Mouse (Mus musculus) forebrain, embryonic 16.5 days (tissue): Measurements from ENCODE around the gene Gm37240. TPM values are rescaled to one million over a fixed set of nuclear protein-coding genes. Genes with fewer than 3 reads are reported as not detected.
A peak's percentile ranks its signal among the peaks of the same experiment; 100 is the strongest.

Experiments used
- ATAC-seq: fragments of 200-750 bp; cut with Nextera tagmentation; 2 replicates; pipeline ENCODE4 v1.8.0; 2017; ENCODE audit warnings: mild to moderate bottlenecking, moderate library complexity
- H3K27ac ChIP-seq: fragments of 300-500 bp; sonication (generic); 2 replicates; pipeline ENCODE4 v1.5.1; 2014; ENCODE audit warnings: low read length, control low read depth
- H3K27me3 ChIP-seq: fragments of 300-500 bp; sonication (generic); replicated peaks from 2 replicates; pipeline ENCODE4 v1.6.1; 2014; ENCODE audit warnings: low read length; ENCODE audit not compliant: control insufficient read depth, insufficient read depth
- H3K36me3 ChIP-seq: fragments of 300-500 bp; sonication (generic); 2 replicates; pipeline ENCODE4 v1.6.1; 2014; ENCODE audit not compliant: control insufficient read depth, insufficient read depth
- H3K4me1 ChIP-seq: fragments of 300-500 bp; sonication (generic); replicated peaks from 2 replicates; pipeline ENCODE4 v1.6.1; 2014; ENCODE audit warnings: low read length; ENCODE audit not compliant: control insufficient read depth, insufficient read depth
- H3K4me2 ChIP-seq: fragments of 300-500 bp; sonication (generic); 2 replicates; pipeline ENCODE4 v1.6.1; 2014; ENCODE audit warnings: mild to moderate bottlenecking, low read length, control low read depth
- H3K4me3 ChIP-seq: fragments of 300-500 bp; sonication (generic); replicated peaks from 2 replicates; pipeline ENCODE4 v1.5.1; 2014; ENCODE audit warnings: mild to moderate bottlenecking, low read length, control low read depth
- H3K9ac ChIP-seq: fragments of 300-500 bp; sonication (generic); replicated peaks from 2 replicates; pipeline ENCODE4 v1.6.1; 2014; ENCODE audit warnings: low read depth, low read length, control low read depth
- H3K9me3 ChIP-seq: fragments of 300-500 bp; sonication (generic); 2 replicates; pipeline ENCODE4 v1.6.1; 2016; ENCODE audit warnings: low read length; ENCODE audit not compliant: control insufficient read depth
- WGBS: fragments of 180-500 bp; shearing (Covaris S2); extraction: QIAGEN DNeasy Blood & Tissue Kit; methylation state at CpG from one replicate; pipeline ENCODE4 v1.1.7; 2014; 5-methylcytosine and 5-hydroxymethylcytosine counted together
- polyA plus RNA-seq: library from polyadenylated mRNA; unstranded; fragments of >200 nt; fragmentation: Nextera tagmentation; extraction: Ambion mirVana; gene quantifications from 2 replicates; pipeline ENCODE4 v1.2.1, GENCODE M21; 2015

Gene Gm37240
- polyA plus RNA-seq, 1 experiment from 2014 or later: 1.6 TPM

DNA sequence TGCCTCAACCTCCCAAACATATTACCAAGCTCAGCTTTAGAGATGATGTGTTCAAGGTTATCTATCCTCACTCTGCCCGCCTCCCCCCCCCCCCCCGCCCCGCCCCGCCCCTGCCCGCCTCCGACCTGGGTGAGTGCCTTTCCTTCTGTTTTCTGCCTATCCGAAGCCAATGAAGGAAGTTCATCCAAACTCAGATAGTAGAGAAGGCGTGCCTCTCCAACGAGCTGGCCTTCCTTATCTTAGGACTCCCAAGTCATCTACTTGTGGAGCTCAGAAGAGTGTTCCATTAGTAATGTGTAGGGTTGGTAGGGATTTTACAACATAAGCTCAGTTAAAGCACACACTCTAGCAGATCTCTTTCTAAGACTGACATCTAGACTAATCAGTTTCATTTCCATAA lies 1284.1 kb downstream of the Gm37240 start:
- Histone ChIP-seq H3K9ac (no peak overlapping the region), H3K4me3 (no peak overlapping the region), H3K27me3 (no peaks in the 10 kb centered on the region), H3K4me2 (no peak overlapping the region), H3K4me1 (no peaks in the 10 kb centered on the region), H3K9me3 (no peaks in the 10 kb centered on the region), H3K27ac (no peak overlapping the region), H3K36me3 (no peaks in the 10 kb centered on the region)
- ATAC-seq: no peak
- WGBS: 77% methylated on average over 9 of the region's 9 CpGs

DNA sequence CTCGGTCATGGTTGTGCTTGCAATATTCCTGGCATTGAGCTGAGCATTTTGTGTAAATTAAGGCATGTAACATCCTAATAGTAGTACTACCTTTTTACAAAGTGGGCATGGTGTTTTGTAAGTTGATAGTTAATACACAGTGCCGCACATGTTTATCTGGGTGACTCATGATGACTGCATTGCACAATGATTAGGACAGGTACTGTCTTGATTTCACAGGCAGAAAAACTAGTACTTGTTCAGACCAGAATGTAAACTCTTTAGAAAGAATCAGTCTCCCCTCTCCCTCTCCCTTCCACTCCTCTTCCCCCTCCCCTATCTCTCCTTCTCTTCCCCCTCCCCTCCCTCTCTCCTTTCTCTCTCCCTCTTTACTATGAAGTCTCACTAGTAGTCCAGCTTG lies 1284.6 kb downstream of the Gm37240 start:
- Histone ChIP-seq H3K4me2 (no peak overlapping the region), H3K36me3 (no peaks in the 10 kb centered on the region), H3K27me3 (no peaks in the 10 kb centered on the region), H3K27ac (no peak overlapping the region), H3K9me3 (no peaks in the 10 kb centered on the region), H3K4me1 (no peaks in the 10 kb centered on the region), H3K9ac (no peak overlapping the region), H3K4me3 (no peak overlapping the region)
- no peak for ATAC-seq
- 97% methylated on average over 2 of the region's 2 CpGs for WGBS

GRCm38 (mm10) chr3:84601870-84602495 lies 1285.3 kb downstream of the Gm37240 start:
- Histone ChIP-seq H3K4me3 (no peak overlapping the region), H3K9me3 (no peaks in the 10 kb centered on the region), H3K4me2 (no peak overlapping the region), H3K27ac (no peak overlapping the region), H3K4me1 (no peaks in the 10 kb centered on the region), H3K27me3 (no peaks in the 10 kb centered on the region), H3K9ac (no peak overlapping the region), H3K36me3 (no peaks in the 10 kb centered on the region)
- no peak for ATAC-seq
- WGBS: 83% methylated on average over 9 of the region's 9 CpGs

DNA sequence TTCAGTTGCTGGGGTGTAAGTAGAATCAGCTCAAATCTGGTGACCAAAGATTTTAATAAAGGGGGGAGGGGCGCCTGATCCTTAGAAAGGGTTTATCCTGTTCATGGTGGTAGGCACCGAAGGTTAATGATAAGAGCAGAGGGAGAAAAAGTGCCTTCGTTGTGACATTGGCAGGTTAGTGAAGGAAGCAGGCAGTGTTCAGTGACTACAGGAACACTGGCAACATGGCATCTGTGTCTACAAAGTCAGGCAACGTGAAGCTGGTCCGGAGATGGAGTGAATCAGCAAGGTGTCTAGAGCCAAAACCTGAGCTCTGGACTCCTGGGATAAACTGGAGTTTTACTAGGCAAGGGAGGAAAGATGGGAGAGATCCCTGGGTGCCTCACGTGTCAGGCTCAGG lies 1288.6 kb downstream of the Gm37240 start:
- no peak overlapping the region for H3K9ac ChIP-seq
- H3K27me3 ChIP-seq: no peaks in the 10 kb centered on the region
- no peak overlapping the region for H3K4me2 ChIP-seq
- H3K4me1 ChIP-seq: peaks cover 15% of the 10 kb centered on the region
- H3K36me3 ChIP-seq: no peaks in the 10 kb centered on the region
- no peak for ATAC-seq
- H3K4me3 ChIP-seq: no peak overlapping the region
- WGBS: 90% methylated on average over 6 of the region's 6 CpGs
- no peaks in the 10 kb centered on the region for H3K9me3 ChIP-seq
- no peak overlapping the region for H3K27ac ChIP-seq

DNA sequence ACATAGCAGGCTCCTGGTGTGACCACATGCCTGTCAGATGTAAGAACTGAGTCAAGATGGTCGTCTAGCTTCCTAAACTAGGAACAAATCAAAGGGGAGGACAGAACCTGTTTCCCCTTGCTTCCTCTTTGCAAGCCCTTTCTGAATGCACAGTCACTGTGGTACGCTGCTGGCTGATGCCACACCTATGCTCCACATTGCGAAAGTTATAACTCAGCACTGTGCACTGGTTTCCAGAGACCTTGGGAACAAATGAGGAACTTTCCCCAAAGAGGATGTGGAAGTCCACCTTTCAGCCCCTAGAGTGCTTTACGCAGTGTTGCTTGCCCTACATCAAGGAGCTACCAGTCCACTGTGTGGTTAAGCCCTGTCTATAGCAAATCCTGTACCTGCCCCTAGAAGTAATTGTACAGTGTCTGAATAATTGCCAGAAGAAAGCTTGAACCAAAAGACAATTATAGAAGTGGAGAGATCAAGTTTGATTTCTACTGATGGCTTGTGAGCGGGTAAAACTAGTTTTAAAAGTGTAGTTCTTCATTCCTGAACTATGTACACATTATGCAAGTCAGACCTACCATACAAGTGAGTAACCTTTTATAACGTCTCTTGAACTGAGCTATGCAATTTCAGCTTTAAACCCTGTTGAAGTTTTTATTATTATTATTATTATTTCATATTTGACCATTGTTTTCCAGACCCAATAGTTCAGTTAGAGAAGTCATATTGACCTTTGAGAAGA lies 1289.2 kb downstream of the Gm37240 start:
- Histone ChIP-seq H3K27me3 (no peaks in the 10 kb centered on the region), H3K4me2 (no peak overlapping the region)
- 89% methylated on average over 6 of the region's 6 CpGs for WGBS

GRCm38 (mm10) chr3:84595677-84596234 lies 1291.6 kb downstream of the Gm37240 start:
- Histone ChIP-seq H3K9me3 (no peaks in the 10 kb centered on the region), H3K9ac (no peak overlapping the region), H3K4me1 (peaks cover 15% of the 10 kb centered on the region), H3K27me3 (no peaks in the 10 kb centered on the region), H3K36me3 (no peaks in the 10 kb centered on the region), H3K4me3 (no peak overlapping the region), H3K4me2 (peak overlapping the region; percentile 50), H3K27ac (peak overlapping the region; percentile 71)
- 21% methylated on average over 5 of the region's 5 CpGs for WGBS
- peak; percentile 89 for ATAC-seq

More for the DNA sequence above, 1289.2 kb downstream of the Gm37240 start:
- ATAC-seq: no peak
- Histone ChIP-seq H3K36me3 (no peaks in the 10 kb centered on the region), H3K9ac (no peak overlapping the region), H3K27ac (no peak overlapping the region), H3K4me3 (no peak overlapping the region), H3K9me3 (no peaks in the 10 kb centered on the region), H3K4me1 (peaks cover 15% of the 10 kb centered on the region)

GRCm38 (mm10) chr3:84594894-84595676 lies 1292.2 kb downstream of the Gm37240 start:
- no peaks in the 10 kb centered on the region for H3K36me3 ChIP-seq
- H3K9me3 ChIP-seq: no peaks in the 10 kb centered on the region
- peak overlapping the region; percentile 50 for H3K4me2 ChIP-seq
- WGBS: 13% methylated on average over 23 of the region's 23 CpGs
- H3K9ac ChIP-seq: no peak overlapping the region
- H3K27ac ChIP-seq: peak overlapping the region; percentile 28
- H3K4me3 ChIP-seq: peak overlapping the region; percentile 15
- peak; percentile 78 for ATAC-seq
- peaks cover 15% of the 10 kb centered on the region for H3K4me1 ChIP-seq
- H3K27me3 ChIP-seq: no peaks in the 10 kb centered on the region

DNA sequence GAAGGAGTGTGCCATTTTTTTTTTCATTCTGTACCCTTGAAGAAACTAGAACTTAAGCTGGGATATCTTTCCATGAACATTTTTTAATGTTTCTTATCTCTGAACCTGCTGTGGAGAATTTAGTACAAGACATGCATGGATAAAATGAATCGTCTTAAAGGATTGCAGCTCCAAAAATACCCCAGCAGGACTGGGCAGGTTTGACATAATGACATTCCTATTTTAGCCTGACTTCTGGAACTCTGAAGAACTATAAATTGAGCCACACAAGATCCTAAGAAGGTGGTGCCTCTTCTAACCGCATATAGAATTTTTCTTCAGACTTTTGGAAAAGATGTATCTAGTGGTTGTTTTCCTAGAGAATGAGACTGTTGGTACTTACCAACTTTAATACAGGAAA lies 1294.0 kb downstream of the Gm37240 start, which contains the start of gene Tigd4:
Tigd4 (plus strand) TSS at position 301 of the 400 bp plus-strand sequence.
- WGBS: 91% methylated on average over 2 of the region's 2 CpGs
- H3K9ac ChIP-seq: no peak within 1 kb of the TSS
- H3K4me2 ChIP-seq: no peak within 1 kb of the TSS
- H3K4me3 ChIP-seq: no peak within 1 kb of the TSS
- no peak within 1 kb of the TSS for H3K27ac ChIP-seq
- H3K27me3 ChIP-seq: no peaks in the 10 kb centered on the region
- no peak for ATAC-seq
- no peaks in the 10 kb centered on the region for H3K36me3 ChIP-seq
- H3K9me3 ChIP-seq: no peaks in the 10 kb centered on the region
- peaks cover 15% of the 10 kb centered on the region for H3K4me1 ChIP-seq

DNA sequence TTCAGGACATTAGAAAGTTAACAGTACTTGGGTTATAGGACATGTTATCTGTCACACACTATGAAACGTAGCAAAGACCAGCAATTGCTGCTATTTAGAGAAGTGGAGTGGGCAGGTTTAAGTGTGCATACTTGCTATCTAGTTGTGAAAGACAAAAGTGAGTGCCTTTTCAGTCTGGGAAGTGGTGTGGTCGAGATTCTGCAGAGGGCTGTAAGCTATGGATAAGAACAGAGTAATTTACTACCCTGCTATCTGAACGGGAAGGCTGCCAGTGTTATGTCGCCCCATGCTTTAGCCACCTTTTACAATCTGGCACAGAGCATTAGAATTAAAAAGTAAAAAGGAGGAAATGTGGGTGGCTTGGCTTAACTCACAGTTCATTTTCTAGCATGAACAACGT lies 1300.6 kb downstream of the Gm37240 start:
- no peak overlapping the region for H3K27ac ChIP-seq
- WGBS: 51% methylated on average over 5 of the region's 5 CpGs
- no peaks in the 10 kb centered on the region for H3K9me3 ChIP-seq
- no peaks in the 10 kb centered on the region for H3K27me3 ChIP-seq
- H3K4me2 ChIP-seq: no peak overlapping the region
- H3K4me3 ChIP-seq: no peak overlapping the region
- H3K36me3 ChIP-seq: no peaks in the 10 kb centered on the region
- ATAC-seq: no peak
- H3K4me1 ChIP-seq: peaks cover 7% of the 10 kb centered on the region
- H3K9ac ChIP-seq: no peak overlapping the region
